Mouse (Mus musculus) hindbrain, embryonic 14.5 days (tissue): ENCODE data around the gene Cnot2. TPM values are rescaled to one million over a fixed set of nuclear protein-coding genes. Genes with fewer than 3 reads are reported as not detected.
"Not testable (repeated sequence)": the region's sequence is repeated elsewhere in the genome, so short reads cannot be mapped to it uniquely, and the experiment has no call there.

Experiments
- ATAC-seq: fragments of 200-750 bp; cut with Nextera tagmentation; 2 replicates; pipeline ENCODE4 v1.8.0; 2017; ENCODE audit warnings: moderate number of reproducible peaks, mild to moderate bottlenecking, moderate TSS enrichment, moderate library complexity; ENCODE audit not compliant: low FRiP score
- DNase-seq: peaks from one replicate; pipeline ENCODE4 v3.0.0-alpha.2; 2015; ENCODE audit warnings: low spot score
- H3K27ac ChIP-seq: fragments of 300-500 bp; sonication (generic); 2 replicates; pipeline ENCODE4 v1.5.1; 2014; ENCODE audit warnings: mild to moderate bottlenecking, moderate library complexity
- H3K27me3 ChIP-seq: fragments of 300-500 bp; sonication (generic); 2 replicates; pipeline ENCODE4 v1.6.1; 2014; ENCODE audit warnings: mild to moderate bottlenecking, low read length, mixed read lengths; ENCODE audit not compliant: control insufficient read depth, insufficient read depth
- H3K36me3 ChIP-seq: fragments of 300-500 bp; sonication (generic); replicated peaks from 2 replicates; pipeline ENCODE4 v1.6.1; 2014; ENCODE audit not compliant: control insufficient read depth, insufficient read depth
- H3K4me1 ChIP-seq: fragments of 300-500 bp; sonication (generic); replicated peaks from 2 replicates; pipeline ENCODE4 v1.6.1; 2014; ENCODE audit warnings: antibody characterized with exemption, low read length, mixed read lengths; ENCODE audit not compliant: control insufficient read depth, insufficient read depth
- H3K4me2 ChIP-seq: fragments of 300-500 bp; sonication (generic); replicated peaks from 2 replicates; pipeline ENCODE4 v1.6.1; 2014; ENCODE audit warnings: mild to moderate bottlenecking, moderate library complexity
- H3K4me3 ChIP-seq: fragments of 300-500 bp; sonication (generic); replicated peaks from 2 replicates; pipeline ENCODE4 v1.5.1; 2014; ENCODE audit warnings: mild to moderate bottlenecking, low read length
- H3K9ac ChIP-seq: fragments of 300-500 bp; sonication (generic); 2 replicates; pipeline ENCODE4 v1.6.1; 2014
- H3K9me3 ChIP-seq: fragments of 300-500 bp; sonication (generic); 2 replicates; pipeline ENCODE4 v1.6.1; 2016; ENCODE audit warnings: low read length; ENCODE audit not compliant: control insufficient read depth
- WGBS: fragments of 180-500 bp; shearing (Covaris S2); extraction: QIAGEN DNeasy Blood & Tissue Kit; methylation state at CpG from one replicate; pipeline ENCODE4 v1.1.7; 2014; 5-methylcytosine and 5-hydroxymethylcytosine counted together
- polyA plus RNA-seq: library from polyadenylated mRNA; unstranded; fragments of >200 nt; fragmentation: Nextera tagmentation; extraction: Ambion mirVana; gene quantifications from 2 replicates; pipeline ENCODE4 v1.2.1, GENCODE M21; 2014

The Cnot2 gene
- polyA plus RNA-seq, 1 experiment from 2014 or later = 94.4 TPM

DNA sequence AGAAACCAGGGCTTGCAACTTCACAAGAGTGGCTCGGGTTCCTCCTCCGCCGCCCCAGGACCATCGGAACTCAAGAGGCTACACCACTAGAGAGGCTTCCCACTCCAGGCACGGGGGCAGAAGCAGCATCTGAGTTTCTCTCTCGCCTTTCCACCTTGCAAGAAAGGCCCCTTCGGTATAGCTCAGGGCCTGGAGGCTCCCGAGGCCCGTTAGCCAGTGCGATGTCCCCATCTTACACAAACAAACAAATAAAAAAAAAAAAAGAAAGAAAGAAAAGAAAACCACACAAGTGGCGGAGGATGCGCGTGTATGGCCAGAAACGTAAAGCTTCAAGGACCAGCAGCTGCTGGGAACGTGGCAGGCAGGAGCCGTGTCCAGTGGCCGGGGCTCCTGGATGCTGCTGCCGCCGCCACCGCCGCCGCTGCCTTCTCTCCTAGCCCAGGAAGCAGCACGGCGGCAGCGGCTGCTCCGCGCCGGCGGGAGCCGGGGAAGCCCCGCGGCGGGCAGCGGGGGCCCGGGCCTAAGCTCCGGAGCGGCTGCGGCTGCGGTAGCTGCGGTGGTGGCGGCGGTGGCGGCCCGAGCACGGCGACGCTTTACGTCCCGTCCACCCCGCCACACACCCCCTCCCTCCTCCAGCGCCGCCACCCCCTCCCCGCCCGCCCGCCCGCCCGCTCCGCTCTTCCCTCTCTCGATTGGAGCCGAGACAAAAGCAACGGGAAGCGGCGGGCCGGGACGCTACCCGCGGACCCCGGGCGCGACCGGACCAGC is 536 bp downstream of the Cnot2 start:
- 0% methylated on average over 32 of the region's 71 CpGs for WGBS
- peak overlapping the region; percentile 84 for H3K4me2 ChIP-seq
- peak overlapping the region; percentile 92 for H3K9ac ChIP-seq
- H3K4me1 ChIP-seq = peaks cover 25% of the 10 kb centered on the region
- H3K27ac ChIP-seq = peak overlapping the region; percentile 99
- DNase-seq = peak; percentile 50
- peaks cover 8% of the 10 kb centered on the region for H3K36me3 ChIP-seq
- no peaks in the 10 kb centered on the region for H3K9me3 ChIP-seq
- H3K27me3 ChIP-seq = no peaks in the 10 kb centered on the region
- ATAC-seq = peak; percentile 85
- peak overlapping the region; percentile 96 for H3K4me3 ChIP-seq

DNA sequence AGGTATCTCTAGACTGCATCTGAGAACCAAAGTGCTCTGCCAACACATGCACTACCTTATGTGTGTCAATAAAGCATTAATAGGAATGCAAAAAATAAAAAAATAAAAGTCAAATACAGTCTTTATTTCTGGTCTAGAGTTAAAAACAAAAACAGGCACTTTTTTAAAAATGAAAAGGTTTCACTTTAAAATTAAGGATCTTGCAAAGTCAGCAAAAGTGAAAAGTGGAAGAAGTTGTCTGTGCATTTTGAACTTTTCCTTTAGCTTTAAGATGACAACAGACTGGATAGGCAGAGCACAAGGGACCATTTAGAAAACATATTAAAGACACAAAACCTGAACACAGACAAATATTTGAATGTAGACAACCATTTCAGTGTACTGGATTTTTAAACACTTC is 1.8 kb downstream of the Cnot2 start:
- no peak overlapping the region for H3K27ac ChIP-seq
- peak overlapping the region; percentile 24; the same call in 1 of the 2 replicates for H3K9ac ChIP-seq
- no peaks in the 10 kb centered on the region for H3K27me3 ChIP-seq
- no peaks in the 10 kb centered on the region for H3K9me3 ChIP-seq
- no peak for ATAC-seq
- H3K4me2 ChIP-seq = peak overlapping the region; percentile 84
- peak overlapping the region; percentile 96; the same call in 1 of the 2 replicates for H3K4me3 ChIP-seq
- DNase-seq = no peak
- peaks cover 4% of the 10 kb centered on the region for H3K36me3 ChIP-seq
- peaks cover 25% of the 10 kb centered on the region for H3K4me1 ChIP-seq

DNA sequence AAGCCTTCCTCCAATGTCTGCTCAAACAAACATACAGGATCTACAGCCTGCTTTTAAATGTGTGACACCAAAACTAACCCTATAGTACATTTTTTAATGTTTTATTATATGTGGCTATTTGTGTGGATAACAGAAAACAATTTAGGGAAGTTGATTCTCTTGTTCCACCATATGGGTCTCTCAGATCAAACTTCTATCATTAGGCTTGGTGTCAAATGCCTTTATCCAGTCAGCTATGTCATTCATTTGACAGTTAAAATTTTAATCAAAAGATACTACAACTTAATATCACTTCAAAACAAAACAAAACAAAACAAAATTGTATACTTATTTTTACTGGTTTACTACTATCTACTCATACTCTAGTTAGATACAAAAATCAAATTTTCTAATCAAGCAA is 2.9 kb downstream of the Cnot2 start:
- H3K4me1 ChIP-seq = peaks cover 25% of the 10 kb centered on the region
- ATAC-seq (no peak), DNase-seq (no peak)
- no peak overlapping the region for H3K9ac ChIP-seq
- H3K27ac ChIP-seq = no peak overlapping the region
- H3K4me3 ChIP-seq = no peak overlapping the region
- no peak overlapping the region for H3K4me2 ChIP-seq
- H3K9me3 ChIP-seq = no peaks in the 10 kb centered on the region
- no peaks in the 10 kb centered on the region for H3K27me3 ChIP-seq
- H3K36me3 ChIP-seq = no peaks in the 10 kb centered on the region

GRCm38 (mm10) chr10:116577181-116577580 is 4.1 kb downstream of the Cnot2 start:
- H3K9ac ChIP-seq = no peak overlapping the region
- no peak for DNase-seq
- 84% methylated on average over 3 of the region's 3 CpGs for WGBS
- no peaks in the 10 kb centered on the region for H3K27me3 ChIP-seq
- peaks cover 15% of the 10 kb centered on the region for H3K4me1 ChIP-seq
- H3K36me3 ChIP-seq = no peaks in the 10 kb centered on the region
- ATAC-seq = no peak
- H3K27ac ChIP-seq = no peak overlapping the region
- no peaks in the 10 kb centered on the region for H3K9me3 ChIP-seq
- H3K4me3 ChIP-seq = no peak overlapping the region
- no peak overlapping the region for H3K4me2 ChIP-seq

- not testable (repeated sequence) for DNase-seq, H3K4me3 ChIP-seq, H3K27me3 ChIP-seq, H3K9me3 ChIP-seq, H3K36me3 ChIP-seq, H3K27ac ChIP-seq, H3K9ac ChIP-seq, H3K4me2 ChIP-seq, ATAC-seq
- WGBS = 100% methylated on average over 2 of the region's 2 CpGs
- H3K4me1 ChIP-seq = peaks cover 14% of the 10 kb centered on the region
Observed at GRCm38 (mm10) chr10:116576071-116576470, 5.2 kb downstream of the Cnot2 start.

- no peak overlapping the region for H3K27ac ChIP-seq
- no peaks in the 10 kb centered on the region for H3K36me3 ChIP-seq
- DNase-seq (no peak), ATAC-seq (no peak)
- H3K4me1 ChIP-seq = no peaks in the 10 kb centered on the region
- no peak overlapping the region for H3K4me3 ChIP-seq
- 82% methylated on average over 7 of the region's 7 CpGs for WGBS
- H3K9me3 ChIP-seq = no peaks in the 10 kb centered on the region
- H3K4me2 ChIP-seq = no peak overlapping the region
- no peaks in the 10 kb centered on the region for H3K27me3 ChIP-seq
- H3K9ac ChIP-seq = no peak overlapping the region
Observed at GRCm38 (mm10) chr10:116570526-116570925, 10.8 kb downstream of the Cnot2 start.

DNA sequence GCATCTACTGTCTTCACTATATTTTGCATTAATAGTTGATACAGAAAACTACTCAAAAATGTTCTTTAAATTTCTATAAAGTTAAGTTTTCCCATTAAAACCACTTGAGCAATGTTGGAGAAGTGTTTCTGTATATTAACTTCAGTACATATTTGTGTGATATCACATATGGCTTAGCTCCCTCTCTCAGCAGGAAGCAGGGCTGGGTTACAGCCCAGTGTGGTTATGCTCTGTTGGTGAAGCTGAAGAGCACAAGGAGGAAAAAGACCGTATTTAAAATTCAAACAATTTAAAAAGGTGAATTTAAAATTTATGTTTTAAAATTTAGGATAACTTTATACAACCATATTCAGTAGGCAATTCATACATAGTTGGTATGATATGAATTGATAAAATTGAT is 12.8 kb downstream of the Cnot2 start:
- 68% methylated on average over 1 of the region's 1 CpGs for WGBS
- H3K4me3 ChIP-seq = no peak overlapping the region
- no peak overlapping the region for H3K4me2 ChIP-seq
- no peaks in the 10 kb centered on the region for H3K36me3 ChIP-seq
- no peaks in the 10 kb centered on the region for H3K9me3 ChIP-seq
- no peak overlapping the region for H3K9ac ChIP-seq
- no peak overlapping the region for H3K27ac ChIP-seq
- DNase-seq (no peak), ATAC-seq (no peak)
- no peaks in the 10 kb centered on the region for H3K4me1 ChIP-seq
- H3K27me3 ChIP-seq = no peaks in the 10 kb centered on the region

- H3K4me1 ChIP-seq = no peaks in the 10 kb centered on the region; the same call in 1 of the 2 replicates
- H3K4me2 ChIP-seq = no peak overlapping the region
- no peak for ATAC-seq
- DNase-seq = no peak
- H3K9ac ChIP-seq = no peak overlapping the region
- H3K4me3 ChIP-seq = no peak overlapping the region
- no peaks in the 10 kb centered on the region for H3K9me3 ChIP-seq
- no peaks in the 10 kb centered on the region for H3K27me3 ChIP-seq
- no peaks in the 10 kb centered on the region for H3K36me3 ChIP-seq
- H3K27ac ChIP-seq = no peak overlapping the region
- 80% methylated on average over 7 of the region's 7 CpGs for WGBS
Observed at GRCm38 (mm10) chr10:116567491-116568405, 13.6 kb downstream of the Cnot2 start.

DNA sequence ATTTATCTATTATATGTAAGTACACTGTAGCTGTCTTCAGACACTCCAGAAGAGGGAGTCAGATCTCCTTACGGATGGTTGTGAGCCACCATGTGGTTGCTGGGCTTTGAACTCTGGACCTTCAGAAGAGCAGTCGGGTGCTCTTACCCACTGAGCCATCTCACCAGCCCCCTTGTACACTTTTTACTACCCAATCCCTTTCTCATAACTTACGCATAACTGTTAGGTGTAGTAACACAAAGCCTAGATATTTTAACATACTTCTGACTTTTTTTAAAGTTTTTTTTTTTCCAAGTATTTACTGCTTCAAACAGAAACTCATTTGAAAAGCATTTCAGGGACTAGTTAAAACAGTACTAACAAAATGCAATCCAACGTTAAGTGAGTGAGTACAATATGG is 14.8 kb downstream of the Cnot2 start:
- H3K9ac ChIP-seq, H3K4me1 ChIP-seq, H3K27me3 ChIP-seq, H3K9me3 ChIP-seq, DNase-seq, H3K4me3 ChIP-seq, H3K27ac ChIP-seq, H3K36me3 ChIP-seq, ATAC-seq, H3K4me2 ChIP-seq: not testable (repeated sequence)
- 86% methylated on average over 4 of the region's 4 CpGs for WGBS
